Mouse (Mus musculus) intestine, embryonic 16.5 days (tissue): Measurements from ENCODE around the gene Gm3269. TPM values are rescaled to one million over a fixed set of nuclear protein-coding genes. Genes with fewer than 3 reads are reported as not detected.
"Not testable (repeated sequence)": the region's sequence is repeated elsewhere in the genome, so short reads cannot be mapped to it uniquely, and the experiment has no call there.

Source experiments
- ATAC-seq: fragments of 200-750 bp; cut with Nextera tagmentation; 2 replicates; pipeline ENCODE4 v1.8.0; 2017; ENCODE audit warnings: moderate TSS enrichment, moderate library complexity
- H3K27ac ChIP-seq: fragments of 300-500 bp; sonication (generic); 2 replicates; pipeline ENCODE4 v1.5.1; 2014; ENCODE audit warnings: mild to moderate bottlenecking, low read length
- H3K27me3 ChIP-seq: fragments of 300-500 bp; sonication (generic); replicated peaks from 2 replicates; pipeline ENCODE4 v1.6.1; 2014; ENCODE audit warnings: low read length, control low read depth, mixed read lengths; ENCODE audit not compliant: control insufficient read depth, insufficient read depth
- H3K36me3 ChIP-seq: fragments of 300-500 bp; sonication (generic); 2 replicates; pipeline ENCODE4 v1.6.1; 2014; ENCODE audit warnings: low read length, control low read depth; ENCODE audit not compliant: control insufficient read depth, insufficient read depth
- H3K4me1 ChIP-seq: fragments of 300-500 bp; sonication (generic); 2 replicates; pipeline ENCODE4 v1.6.1; 2014; ENCODE audit warnings: low read length, control low read depth, mixed read lengths; ENCODE audit not compliant: control insufficient read depth, insufficient read depth
- H3K4me2 ChIP-seq: fragments of 300-500 bp; sonication (generic); 2 replicates; pipeline ENCODE4 v1.6.1; 2014; ENCODE audit warnings: low read depth, low read length, control low read depth
- H3K4me3 ChIP-seq: fragments of 300-500 bp; sonication (generic); 2 replicates; pipeline ENCODE4 v1.5.1; 2014; ENCODE audit warnings: mild to moderate bottlenecking, low read length
- H3K9ac ChIP-seq: fragments of 300-500 bp; sonication (generic); 2 replicates; pipeline ENCODE4 v1.6.1; 2014; ENCODE audit warnings: low read depth, low read length
- H3K9me3 ChIP-seq: fragments of 300-500 bp; sonication (generic); 2 replicates; pipeline ENCODE4 v1.6.1; 2016; ENCODE audit warnings: low read length, control low read depth; ENCODE audit not compliant: control insufficient read depth
- WGBS: fragments of 180-500 bp; shearing (Covaris S2); extraction: QIAGEN DNeasy Blood & Tissue Kit; methylation state at CpG from one replicate; pipeline ENCODE4 v1.1.7; 2014; 5-methylcytosine and 5-hydroxymethylcytosine counted together
- polyA plus RNA-seq: library from polyadenylated mRNA; unstranded; fragments of >200 nt; fragmentation: Nextera tagmentation; extraction: Ambion mirVana; gene quantifications from 2 replicates; pipeline ENCODE4 v1.2.1, GENCODE M21; 2015

Gm3269 gene
- not detected in 2 replicates for polyA plus RNA-seq

DNA sequence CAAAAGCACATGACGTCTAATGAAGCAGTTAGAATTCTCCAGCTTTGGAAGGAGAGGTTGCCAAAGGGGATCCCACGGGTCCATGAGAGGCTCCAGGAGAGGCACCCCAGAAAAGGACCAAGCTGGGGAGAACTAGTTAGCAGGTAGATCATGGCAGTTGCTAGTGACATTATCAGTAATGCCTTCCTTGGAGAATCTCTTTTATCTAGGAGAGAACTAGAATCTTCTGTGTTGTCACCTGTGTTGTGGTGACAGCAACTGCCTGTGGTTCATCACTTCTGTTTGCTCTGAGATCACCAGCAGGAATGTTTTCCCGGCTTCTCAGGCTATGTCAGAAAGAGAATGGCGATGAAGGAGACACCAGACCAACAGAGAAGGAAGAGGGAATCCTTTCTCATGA lies at the start of gene Gm3269:
Gm3269 (plus strand) TSS at position 301 of the 400 bp plus-strand sequence.
- H3K36me3 ChIP-seq, H3K4me3 ChIP-seq, H3K27ac ChIP-seq, H3K9me3 ChIP-seq, H3K27me3 ChIP-seq, H3K9ac ChIP-seq, H3K4me2 ChIP-seq, ATAC-seq, H3K4me1 ChIP-seq: not testable (repeated sequence)
- WGBS: no CpG with 5 or more reads among the region's 4 CpGs

DNA sequence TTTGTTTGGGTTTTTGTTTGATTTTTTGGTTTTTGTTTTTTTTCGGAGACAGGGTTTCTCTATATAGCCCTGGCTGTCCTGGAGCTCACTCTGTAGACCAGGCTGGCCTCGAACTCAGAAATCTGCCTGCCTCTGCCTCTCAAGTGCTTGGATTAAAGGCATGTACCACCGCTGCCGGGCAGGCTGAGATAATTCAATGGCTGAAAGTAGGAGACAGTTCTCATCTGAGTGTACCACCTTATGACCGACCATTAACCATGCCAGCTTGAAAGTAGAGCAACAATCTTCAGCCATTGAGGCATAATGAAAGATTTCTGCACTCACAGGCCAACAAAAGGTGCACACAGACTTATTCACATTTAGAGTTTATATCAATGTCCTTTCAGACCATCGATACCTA lies 31.5 kb upstream of the Gm3269 start:
- not testable (repeated sequence) for H3K9ac ChIP-seq, H3K4me2 ChIP-seq, H3K27me3 ChIP-seq, H3K4me3 ChIP-seq, H3K9me3 ChIP-seq, ATAC-seq, H3K36me3 ChIP-seq, H3K27ac ChIP-seq, H3K4me1 ChIP-seq
- 79% methylated on average over 6 of the region's 6 CpGs for WGBS

DNA sequence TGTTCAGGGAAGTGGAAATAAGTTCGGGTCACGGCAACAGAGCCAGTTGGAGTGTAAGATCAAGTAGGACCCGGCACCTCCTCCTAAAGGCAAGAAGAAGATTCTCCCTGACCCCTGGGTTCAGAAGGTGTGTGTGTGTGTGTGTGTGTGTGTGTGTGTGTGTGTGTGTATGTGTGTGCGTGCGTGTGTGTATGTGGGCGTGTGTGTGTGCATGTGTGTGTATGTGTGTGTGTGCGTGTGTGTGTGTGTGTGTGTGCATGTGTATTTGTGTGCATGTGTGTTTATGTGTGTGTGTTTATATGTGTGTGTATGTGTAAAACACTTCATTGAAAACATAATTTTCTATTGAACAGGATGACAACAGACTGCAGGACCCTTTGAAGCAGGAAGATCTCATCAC lies 16.0 kb upstream of the Gm3269 start:
- H3K27me3 ChIP-seq, H3K9ac ChIP-seq, H3K4me1 ChIP-seq, H3K4me3 ChIP-seq, H3K36me3 ChIP-seq, ATAC-seq, H3K27ac ChIP-seq, H3K9me3 ChIP-seq, H3K4me2 ChIP-seq: not testable (repeated sequence)
- 86% methylated on average over 3 of the region's 7 CpGs for WGBS

DNA sequence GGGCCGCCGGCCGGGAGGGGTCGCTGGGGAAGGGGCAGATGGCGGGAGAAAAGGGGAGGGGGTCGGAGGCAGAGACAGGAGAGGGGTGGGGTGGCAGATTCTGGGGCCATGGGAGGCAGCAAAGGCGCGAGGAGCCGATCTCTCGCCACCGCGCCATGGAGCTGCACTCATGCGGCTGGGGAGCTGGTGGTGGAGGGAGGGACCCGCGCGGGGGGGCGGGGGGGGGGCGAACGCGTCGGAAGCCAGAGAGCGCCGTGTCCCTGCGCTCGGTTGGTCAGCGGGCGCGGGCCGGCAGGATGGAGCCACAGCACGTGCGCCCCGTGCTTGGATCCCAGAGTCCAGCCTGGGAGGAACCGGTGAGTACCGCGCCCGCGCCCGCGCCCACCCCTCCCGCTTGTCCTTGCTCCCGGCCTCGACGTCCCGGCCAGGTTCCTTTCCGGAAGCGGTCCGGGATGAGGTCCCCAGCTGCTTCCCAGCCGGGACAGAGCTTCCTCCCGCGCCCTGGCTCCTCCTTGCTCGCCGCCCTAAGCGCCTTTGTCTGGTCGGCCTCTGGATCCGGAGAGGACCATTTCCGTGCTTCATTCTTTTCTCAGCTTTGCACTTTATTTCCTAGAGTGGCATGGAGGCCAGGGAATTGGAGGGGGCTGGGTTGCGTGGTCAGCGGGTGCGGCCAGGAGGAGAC lies 17.5 kb downstream of the Gm3269 start, which contains the start of gene Gm3264:
Gm3264 (plus strand) TSS at position 278 of the 682 bp plus-strand sequence.
- ATAC-seq, H3K9ac ChIP-seq, H3K36me3 ChIP-seq, H3K9me3 ChIP-seq, H3K27me3 ChIP-seq, H3K27ac ChIP-seq, H3K4me1 ChIP-seq: not testable (repeated sequence)
- Histone ChIP-seq H3K4me3 (peak within 1 kb of the TSS; percentile 32), H3K4me2 (peak within 1 kb of the TSS; percentile 50)
- WGBS: 3% methylated on average over 36 of the region's 59 CpGs

DNA sequence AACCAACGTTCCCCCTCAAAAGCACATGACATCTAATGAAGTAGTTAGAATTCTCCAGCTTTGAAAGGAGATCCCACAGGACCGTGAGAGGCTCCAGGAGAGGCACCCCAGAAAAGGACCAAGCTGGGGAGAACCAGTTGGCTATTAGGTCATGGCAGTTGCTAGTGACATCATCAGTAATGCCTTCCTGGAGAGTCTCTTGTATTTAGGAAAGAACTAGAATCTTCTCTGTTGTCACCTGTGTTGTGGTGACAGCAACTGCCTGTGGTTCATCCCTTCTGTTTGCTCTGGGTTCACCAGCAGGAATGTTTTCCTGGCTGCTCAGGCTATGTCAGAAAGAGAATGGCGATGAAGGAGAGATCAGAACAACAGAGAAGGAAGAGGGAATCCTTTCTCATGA lies 54.2 kb downstream of the Gm3269 start, which contains the start of gene Gm3278:
Gm3278 (plus strand) TSS at position 301 of the 400 bp plus-strand sequence.
- not testable (repeated sequence) for H3K27me3 ChIP-seq, H3K4me2 ChIP-seq, H3K27ac ChIP-seq, H3K9me3 ChIP-seq, ATAC-seq, H3K36me3 ChIP-seq, H3K4me1 ChIP-seq, H3K9ac ChIP-seq, H3K4me3 ChIP-seq
- 80% methylated on average over 1 of the region's 3 CpGs for WGBS

Other genes starting within 250 kb of the Gm3269 start
- not detected in 2 replicates for gene Gm8159, start 205.8 kb upstream of the Gm3269 start, polyA plus RNA-seq
- gene Gm3239, start 173.9 kb upstream of the Gm3269 start, polyA plus RNA-seq: not detected in 2 replicates
- not detected in 2 replicates for gene Gm7876, start 128.9 kb upstream of the Gm3269 start, polyA plus RNA-seq
- 0.07 and 0.10 TPM in 2 replicates for gene Gm3252, start 111.3 kb upstream of the Gm3269 start, polyA plus RNA-seq
- not detected in 2 replicates for gene Gm9602, start 61.8 kb upstream of the Gm3269 start, polyA plus RNA-seq
- 0.31 TPM in 1 of 2 replicates, not detected in the other for gene Gm3264, start 17.5 kb downstream of the Gm3269 start, polyA plus RNA-seq
- gene Gm3278, start 54.3 kb downstream of the Gm3269 start, polyA plus RNA-seq: 0.11 TPM in 1 of 2 replicates, not detected in the other
- not detected in 2 replicates for gene Gm8297, start 145.8 kb downstream of the Gm3269 start, polyA plus RNA-seq
- gene Gm3298, start 177.8 kb downstream of the Gm3269 start, polyA plus RNA-seq: not detected in 2 replicates
- not detected in 2 replicates for gene 4930555G01Rik, start 212.5 kb downstream of the Gm3269 start, polyA plus RNA-seq
- 0.38 and 0.44 TPM in 2 replicates for gene Gm8281, start 232.9 kb downstream of the Gm3269 start, polyA plus RNA-seq